Mouse (Mus musculus) hindbrain, embryonic 16.5 days (tissue): ENCODE measurements at regions not wholly inside any gene's neighbourhood (a gene's known extent, or its start where the extent isn't known, plus 50 kb on each side); places are given as distances from the start of the nearest gene placed in this dataset.

ENCODE experiments used
- ATAC-seq: fragments of 200-750 bp; cut with Nextera tagmentation; 2 replicates; pipeline ENCODE4 v1.8.0; 2017; ENCODE audit warnings: moderate TSS enrichment, moderate library complexity
- H3K27ac ChIP-seq: fragments of 300-500 bp; sonication (generic); 2 replicates; pipeline ENCODE4 v1.5.1; 2014; ENCODE audit warnings: low read depth, mild to moderate bottlenecking, control low read depth, low read length, moderate library complexity
- H3K27me3 ChIP-seq: fragments of 300-500 bp; sonication (generic); replicated peaks from 2 replicates; pipeline ENCODE4 v1.6.1; 2014; ENCODE audit warnings: low read length; ENCODE audit not compliant: control insufficient read depth, insufficient read depth
- H3K36me3 ChIP-seq: fragments of 300-500 bp; sonication (generic); 2 replicates; pipeline ENCODE4 v1.6.1; 2014; ENCODE audit warnings: mild to moderate bottlenecking, low read length, moderate library complexity, mixed read lengths; ENCODE audit not compliant: control insufficient read depth, insufficient read depth
- H3K4me1 ChIP-seq: fragments of 300-500 bp; sonication (generic); 2 replicates; pipeline ENCODE4 v1.6.1; 2014; ENCODE audit warnings: low read depth, low read length; ENCODE audit not compliant: control insufficient read depth, insufficient read depth
- H3K4me2 ChIP-seq: fragments of 300-500 bp; sonication (generic); 2 replicates; pipeline ENCODE4 v1.6.1; 2014; ENCODE audit warnings: mild to moderate bottlenecking, low read length, control low read depth, moderate library complexity
- H3K4me3 ChIP-seq: fragments of 300-500 bp; sonication (generic); 2 replicates; pipeline ENCODE4 v1.5.1; 2014; ENCODE audit warnings: mild to moderate bottlenecking, low read length, control low read depth, moderate library complexity
- H3K9ac ChIP-seq: fragments of 300-500 bp; sonication (generic); 2 replicates; pipeline ENCODE4 v1.6.1; 2014; ENCODE audit warnings: low read depth, mild to moderate bottlenecking, control low read depth, low read length, moderate library complexity
- H3K9me3 ChIP-seq: fragments of 300-500 bp; sonication (generic); 2 replicates; pipeline ENCODE4 v1.6.1; 2014; ENCODE audit warnings: mild to moderate bottlenecking, low read length, moderate library complexity; ENCODE audit not compliant: control insufficient read depth
- WGBS: fragments of 180-500 bp; shearing (Covaris S2); extraction: QIAGEN DNeasy Blood & Tissue Kit; methylation state at CpG from one replicate; pipeline ENCODE4 v1.1.7; 2014; 5-methylcytosine and 5-hydroxymethylcytosine counted together

DNA sequence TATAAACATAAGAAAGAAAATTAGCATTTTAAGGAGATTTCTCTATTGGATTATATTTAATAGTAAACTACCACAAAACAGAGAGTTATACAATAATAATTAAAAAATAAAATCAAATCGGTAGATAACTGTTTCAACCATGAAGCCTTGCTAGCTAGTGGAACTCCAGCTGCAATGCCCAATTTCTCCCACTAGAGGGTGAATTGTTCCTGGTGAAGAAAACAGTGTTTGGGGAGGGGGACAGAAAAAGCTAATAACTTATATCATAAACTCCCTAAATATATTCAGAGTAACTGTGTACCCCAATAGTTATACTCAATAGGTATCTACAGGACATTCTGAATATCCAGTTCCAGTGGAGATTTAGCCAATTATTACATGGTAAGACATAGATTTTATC lies 694.0 kb upstream of the Adgra3 start:
- Histone ChIP-seq H3K4me2 (no peak overlapping the region), H3K36me3 (no peaks in the 10 kb centered on the region), H3K27me3 (no peaks in the 10 kb centered on the region), H3K9ac (no peak overlapping the region), H3K4me1 (no peaks in the 10 kb centered on the region), H3K9me3 (no peaks in the 10 kb centered on the region), H3K27ac (no peak overlapping the region), H3K4me3 (no peak overlapping the region)
- WGBS: 77% methylated on average over 1 of the region's 1 CpGs
- no peak for ATAC-seq

DNA sequence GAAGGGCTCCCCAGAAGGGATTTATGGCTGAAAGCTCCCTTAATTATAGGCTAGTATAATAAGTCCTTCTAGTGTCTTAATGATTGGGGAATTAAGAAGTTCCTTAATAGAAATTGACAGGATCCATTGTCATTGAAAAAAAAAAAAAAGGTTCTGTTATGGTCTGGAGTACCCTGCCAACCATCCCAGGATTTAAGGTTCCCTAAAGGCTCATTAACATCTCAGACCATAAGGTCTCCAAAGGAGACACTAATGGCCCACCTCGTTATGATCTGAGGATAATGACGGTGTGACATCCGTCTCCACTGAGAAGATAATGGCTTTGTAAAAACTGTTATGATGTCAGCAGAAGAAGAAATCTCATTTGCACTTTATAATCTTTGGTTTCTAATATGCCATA lies 692.6 kb upstream of the Adgra3 start:
- no peak overlapping the region for H3K9ac ChIP-seq
- 44% methylated on average over 3 of the region's 3 CpGs for WGBS
- no peaks in the 10 kb centered on the region for H3K9me3 ChIP-seq
- no peaks in the 10 kb centered on the region for H3K36me3 ChIP-seq
- no peak for ATAC-seq
- no peak overlapping the region for H3K27ac ChIP-seq
- no peak overlapping the region for H3K4me2 ChIP-seq
- H3K4me3 ChIP-seq: no peak overlapping the region
- H3K27me3 ChIP-seq: no peaks in the 10 kb centered on the region
- H3K4me1 ChIP-seq: no peaks in the 10 kb centered on the region

- WGBS: 72% methylated on average over 5 of the region's 5 CpGs
- H3K27me3 ChIP-seq: no peaks in the 10 kb centered on the region
- no peak overlapping the region for H3K4me2 ChIP-seq
- H3K4me1 ChIP-seq: no peaks in the 10 kb centered on the region
- no peak for ATAC-seq
- H3K9ac ChIP-seq: no peak overlapping the region
- no peaks in the 10 kb centered on the region for H3K36me3 ChIP-seq
- no peaks in the 10 kb centered on the region for H3K9me3 ChIP-seq
- H3K4me3 ChIP-seq: no peak overlapping the region
- H3K27ac ChIP-seq: no peak overlapping the region
Observed at GRCm38 (mm10) chr5:50743030-50743429, 684.2 kb upstream of the Adgra3 start.

DNA sequence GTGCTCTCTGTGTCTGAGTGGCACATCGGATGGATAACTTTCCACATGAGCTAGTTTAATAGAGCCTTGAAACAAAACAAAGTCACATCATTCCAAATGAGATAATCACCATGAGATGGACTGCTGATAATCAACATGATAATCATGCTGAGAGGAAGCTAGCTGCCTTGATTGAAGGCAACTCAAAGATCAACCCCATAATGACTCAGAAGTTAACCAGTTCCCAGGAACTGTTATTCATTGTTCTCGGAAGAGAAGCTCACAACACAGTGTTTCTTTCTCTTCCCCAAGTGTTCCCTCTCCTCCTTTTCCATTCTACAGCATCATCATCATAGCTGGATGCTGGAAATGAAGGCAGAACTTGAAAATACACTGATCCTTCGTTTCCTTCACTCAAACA lies 674.9 kb upstream of the Adgra3 start:
- no peak overlapping the region for H3K4me3 ChIP-seq
- no peaks in the 10 kb centered on the region for H3K4me1 ChIP-seq
- H3K27ac ChIP-seq: no peak overlapping the region
- ATAC-seq: no peak
- H3K36me3 ChIP-seq: no peaks in the 10 kb centered on the region
- H3K9ac ChIP-seq: no peak overlapping the region
- WGBS: 68% methylated on average over 3 of the region's 3 CpGs
- no peaks in the 10 kb centered on the region for H3K27me3 ChIP-seq
- H3K4me2 ChIP-seq: no peak overlapping the region
- no peaks in the 10 kb centered on the region for H3K9me3 ChIP-seq

DNA sequence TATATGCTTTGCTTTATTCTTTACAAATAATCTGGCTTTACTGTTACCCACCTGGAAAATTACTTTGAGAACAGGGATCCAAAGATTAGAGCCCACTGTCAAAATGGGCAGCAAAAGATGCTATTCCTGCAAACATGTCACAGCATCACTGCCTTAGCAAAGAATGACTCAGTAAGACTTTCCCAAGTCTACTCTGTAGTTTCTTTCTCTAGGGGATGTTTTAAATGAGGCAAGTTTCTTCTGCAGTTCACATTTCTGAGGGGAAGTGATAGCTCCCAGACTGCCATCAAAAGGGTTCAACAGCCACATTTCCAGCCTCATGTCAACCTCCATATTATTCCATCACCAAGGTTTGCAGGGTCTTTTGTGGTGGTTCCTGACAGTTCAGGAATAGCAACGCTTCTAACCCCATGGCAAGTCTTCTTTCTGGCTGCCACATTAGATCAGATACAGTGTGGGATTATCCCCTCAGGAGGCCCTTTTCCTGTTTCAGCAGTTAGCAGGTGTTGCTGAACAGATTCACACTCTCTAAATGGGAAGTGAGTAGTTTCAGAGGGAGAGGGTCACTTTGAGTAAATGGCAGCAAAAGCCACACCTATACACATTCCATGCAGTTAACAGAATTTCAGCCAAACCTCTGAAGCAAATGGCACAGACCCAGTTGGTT lies 669.7 kb upstream of the Adgra3 start:
- WGBS: 57% methylated on average over 1 of the region's 1 CpGs
- Histone ChIP-seq H3K4me1 (no peaks in the 10 kb centered on the region), H3K4me3 (no peak overlapping the region), H3K4me2 (no peak overlapping the region), H3K9ac (no peak overlapping the region), H3K9me3 (no peaks in the 10 kb centered on the region), H3K27me3 (no peaks in the 10 kb centered on the region), H3K36me3 (no peaks in the 10 kb centered on the region), H3K27ac (no peak overlapping the region)
- ATAC-seq: no peak

GRCm38 (mm10) chr5:50706945-50707663 lies 648.3 kb upstream of the Adgra3 start:
- H3K9me3 ChIP-seq: no peaks in the 10 kb centered on the region
- WGBS: 67% methylated on average over 2 of the region's 2 CpGs
- no peak overlapping the region for H3K4me3 ChIP-seq
- H3K27ac ChIP-seq: no peak overlapping the region
- H3K9ac ChIP-seq: no peak overlapping the region
- H3K27me3 ChIP-seq: no peaks in the 10 kb centered on the region
- no peaks in the 10 kb centered on the region for H3K4me1 ChIP-seq
- H3K4me2 ChIP-seq: no peak overlapping the region
- no peaks in the 10 kb centered on the region for H3K36me3 ChIP-seq
- ATAC-seq: no peak

DNA sequence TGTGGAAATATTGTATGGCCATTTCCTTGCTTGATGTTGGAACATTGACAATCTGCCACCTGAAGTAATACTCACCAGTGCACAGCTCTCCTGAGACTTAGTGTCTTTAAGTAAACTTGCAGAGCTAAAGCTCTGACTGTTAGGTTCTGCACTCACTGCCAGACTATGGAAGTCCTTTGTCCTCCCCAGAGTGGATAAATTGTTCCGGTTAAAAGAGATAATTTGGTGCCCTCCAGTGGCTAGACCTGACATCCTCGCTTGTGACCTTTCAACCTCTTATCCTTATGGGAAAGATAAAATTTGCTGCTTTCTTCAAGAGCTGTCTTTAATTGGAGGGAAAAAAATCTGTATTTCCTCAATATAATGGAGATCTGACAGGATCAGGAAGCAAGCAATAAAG lies 639.3 kb upstream of the Adgra3 start:
- H3K4me3 ChIP-seq: no peak overlapping the region
- WGBS: 19% methylated on average over 2 of the region's 2 CpGs
- ATAC-seq: peak; percentile 74

GRCm38 (mm10) chr5:50697588-50697987 lies 638.8 kb upstream of the Adgra3 start:
- Histone ChIP-seq H3K4me2 (peak overlapping the region; percentile 13; the same call in 1 of the 2 replicates), H3K9ac (no peak overlapping the region), H3K27me3 (no peaks in the 10 kb centered on the region), H3K27ac (no peak overlapping the region), H3K4me1 (no peaks in the 10 kb centered on the region), H3K4me3 (no peak overlapping the region), H3K36me3 (no peaks in the 10 kb centered on the region), H3K9me3 (no peaks in the 10 kb centered on the region)
- peak; percentile 42; the same call in 1 of the 2 replicates for ATAC-seq
- WGBS: 19% methylated on average over 8 of the region's 8 CpGs

More for the DNA sequence above, 639.3 kb upstream of the Adgra3 start:
- Histone ChIP-seq H3K36me3 (no peaks in the 10 kb centered on the region), H3K9ac (no peak overlapping the region), H3K4me2 (no peak overlapping the region), H3K9me3 (no peaks in the 10 kb centered on the region), H3K4me1 (no peaks in the 10 kb centered on the region), H3K27ac (no peak overlapping the region), H3K27me3 (no peaks in the 10 kb centered on the region)

GRCm38 (mm10) chr5:50688362-50688761 lies 629.6 kb upstream of the Adgra3 start:
- no peak for ATAC-seq
- Histone ChIP-seq H3K9me3 (no peaks in the 10 kb centered on the region), H3K4me3 (no peak overlapping the region), H3K27me3 (no peaks in the 10 kb centered on the region), H3K27ac (no peak overlapping the region), H3K4me1 (no peaks in the 10 kb centered on the region), H3K36me3 (no peaks in the 10 kb centered on the region), H3K9ac (no peak overlapping the region), H3K4me2 (no peak overlapping the region)
- 92% methylated on average over 2 of the region's 2 CpGs for WGBS
